Mouse (Mus musculus) cerebellum, postnatal 25 days (tissue): ENCODE data around the gene Oxa1l.

Experiments
- DNase-seq, 2 experiments: peaks; one replicate each; pipeline ENCODE4 v3.0.0; 2021; ENCODE audit warnings: mixed read lengths in 2 of 2

Gene Oxa1l

GRCm38 (mm10) chr14:54372923-54373322, 12.3 kb downstream of the Oxa1l start:
- no peak for DNase-seq

- peak in 1 of 2 experiments; percentile 26 for DNase-seq
Observed at GRCm38 (mm10) chr14:54375916-54376315, 15.3 kb downstream of the Oxa1l start.

GRCm38 (mm10) chr14:54377166-54377565, 16.5 kb downstream of the Oxa1l start:
- DNase-seq = no peak

- no peak for DNase-seq
Observed at GRCm38 (mm10) chr14:54379571-54379970, 18.9 kb downstream of the Oxa1l start.

GRCm38 (mm10) chr14:54380616-54381015, 20.0 kb downstream of the Oxa1l start:
- no peak for DNase-seq

GRCm38 (mm10) chr14:54381816-54382215, 21.2 kb downstream of the Oxa1l start:
- DNase-seq = no peak

- no peak for DNase-seq
Observed at GRCm38 (mm10) chr14:54382641-54383040, 22.0 kb downstream of the Oxa1l start.

GRCm38 (mm10) chr14:54383355-54383771, 22.7 kb downstream of the Oxa1l start:
- DNase-seq = no peak

- no peak for DNase-seq
Observed at GRCm38 (mm10) chr14:54384396-54384795, 23.8 kb downstream of the Oxa1l start.

GRCm38 (mm10) chr14:54385968-54386618, 25.5 kb downstream of the Oxa1l start:
- DNase-seq = no peak

- DNase-seq = no peak
Observed at GRCm38 (mm10) chr14:54387546-54387945, 26.9 kb downstream of the Oxa1l start.

- no peak for DNase-seq
Observed at GRCm38 (mm10) chr14:54390843-54391242, 30.2 kb downstream of the Oxa1l start.

- no peak for DNase-seq
Observed at GRCm38 (mm10) chr14:54393794-54394193, 33.2 kb downstream of the Oxa1l start.

GRCm38 (mm10) chr14:54394309-54394708, 33.7 kb downstream of the Oxa1l start:
- DNase-seq = no peak

GRCm38 (mm10) chr14:54396685-54397084, 36.1 kb downstream of the Oxa1l start:
- no peak for DNase-seq

- no peak for DNase-seq
Observed at GRCm38 (mm10) chr14:54397872-54398527, 37.4 kb downstream of the Oxa1l start.

- no peak for DNase-seq
Observed at GRCm38 (mm10) chr14:54398528-54398916, 37.9 kb downstream of the Oxa1l start.

- DNase-seq = no peak
Observed at GRCm38 (mm10) chr14:54398921-54399382, 38.3 kb downstream of the Oxa1l start.

- DNase-seq = no peak
Observed at GRCm38 (mm10) chr14:54401723-54402122, 41.1 kb downstream of the Oxa1l start.

- DNase-seq = no peak
Observed at GRCm38 (mm10) chr14:54408336-54409056, 47.9 kb downstream of the Oxa1l start.

GRCm38 (mm10) chr14:54409057-54409645, 48.5 kb downstream of the Oxa1l start:
- no peak for DNase-seq

- no peak for DNase-seq
Observed at GRCm38 (mm10) chr14:54409980-54410810, 49.6 kb downstream of the Oxa1l start.
